In the genomic region with DNA sequence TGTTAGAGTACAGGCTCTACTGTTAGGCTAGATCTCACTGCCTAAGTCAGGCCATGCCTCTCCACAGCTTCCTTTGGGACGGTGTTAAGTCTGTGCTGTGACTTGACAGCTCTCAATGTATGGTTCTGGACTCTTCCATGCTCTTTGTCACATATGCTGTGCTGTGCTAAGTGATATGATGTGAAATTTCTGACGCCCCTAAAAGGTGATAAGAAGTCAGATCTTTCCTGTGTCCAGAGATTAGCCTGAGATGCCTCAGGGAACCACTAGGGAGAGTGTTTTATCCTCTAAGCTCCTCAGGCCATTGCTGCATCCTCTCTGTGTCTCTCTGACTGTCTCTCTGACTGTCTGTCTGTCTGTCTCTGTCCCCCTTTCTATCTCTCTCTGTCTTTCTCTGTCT, we compare ENCODE assay signal across 20 mouse cellular contexts.
DNase-seq lines count a peak whose midpoint lies in the region; ATAC-seq lines count a peak whose summit lies in the region.
"Had no signal": no experiment of that assay in that cellular context is flagged by ENCODE, and none has a peak within 500 bp of the region (broad histone marks: within the 10 kb centered on the region; RNA-seq: fewer than 3 reads in every experiment).

No protein-coding gene starts in this region.

- peaks cover 25% of the 10 kb centered on the region for H3K4me1 ChIP-seq in liver, embryonic 13.5 days (replicated peaks)
- H3K4me1 ChIP-seq: embryonic facial prominence, embryonic 12.5 days; forebrain, embryonic 12.5 days; hindbrain, embryonic 15.5 days had no signal

- H3K4me2 ChIP-seq in liver, embryonic 13.5 days = no peak overlapping the region
- H3K4me2 ChIP-seq: embryonic facial prominence, embryonic 12.5 days; forebrain, embryonic 12.5 days; heart, embryonic 13.5 days; hindbrain, embryonic 15.5 days had no signal

- no peak overlapping the region for H3K4me3 ChIP-seq in liver, embryonic 13.5 days (replicated peaks)
- H3K4me3 ChIP-seq: embryonic facial prominence, embryonic 12.5 days; forebrain, embryonic 12.5 days; heart, embryonic 13.5 days; hindbrain, embryonic 15.5 days had no signal

- peak; percentile 4 for DNase-seq in embryo, embryonic 10.5 days (ENCODE audit: low spot score)
- DNase-seq in embryo, embryonic 10 days (ENCODE audit: low spot score) = no peak
- DNase-seq in c-Kit-positive CD71-positive TER-119-negative erythroid progenitor cells, embryonic 14.5 days (ENCODE audit: low read depth) = peak; percentile 14
- peak; percentile 10 for DNase-seq in liver, embryonic 13.5 days
- DNase-seq in kidney, adult 8-10 months = no peak
- no peak for DNase-seq in kidney, adult 18-20 months
- DNase-seq: adrenal gland, postnatal 10 days; B cell, adult 2 months; cerebellum, adult 18-20 months; cerebellum, postnatal 10 days; gastrocnemius, postnatal 14 days; heart, postnatal 36 days had no signal

- WGBS in liver, embryonic 13.5 days (ENCODE audit: insufficient replicate concordance) = 36% methylated on average over 2 of the region's 2 CpGs

- no peak overlapping the region for H3K27ac ChIP-seq in liver, embryonic 13.5 days
- H3K27ac ChIP-seq: embryonic facial prominence, embryonic 12.5 days; forebrain, embryonic 12.5 days; heart, embryonic 13.5 days; hindbrain, embryonic 15.5 days had no signal

- H3K27me3 ChIP-seq in liver, embryonic 13.5 days = no peaks in the 10 kb centered on the region
- H3K27me3 ChIP-seq: embryonic facial prominence, embryonic 12.5 days; forebrain, embryonic 12.5 days; heart, embryonic 13.5 days; hindbrain, embryonic 15.5 days had no signal

- no peaks in the 10 kb centered on the region for H3K36me3 ChIP-seq in liver, embryonic 13.5 days
- H3K36me3 ChIP-seq: embryonic facial prominence, embryonic 12.5 days; forebrain, embryonic 12.5 days; G1E; heart, embryonic 13.5 days; hindbrain, embryonic 15.5 days had no signal

- no peak overlapping the region for H3K9ac ChIP-seq in liver, embryonic 13.5 days
- H3K9ac ChIP-seq: embryonic facial prominence, embryonic 12.5 days; forebrain, embryonic 12.5 days; heart, embryonic 13.5 days; hindbrain, embryonic 15.5 days had no signal

- H3K9me3 ChIP-seq in liver, embryonic 13.5 days (replicated peaks) = no peaks in the 10 kb centered on the region
- H3K9me3 ChIP-seq: embryonic facial prominence, embryonic 12.5 days; forebrain, embryonic 12.5 days; G1E; heart, embryonic 13.5 days; hindbrain, embryonic 15.5 days had no signal

- peak; percentile 82 for ATAC-seq in liver, embryonic 13.5 days (ENCODE audit: low read depth)
- peak; percentile 47 for ATAC-seq in megakaryocyte-erythroid progenitor cell, adult 5-6 weeks (replicated peaks; ENCODE audit: low FRiP score, low TSS enrichment, poor library complexity, severe bottlenecking)
- ATAC-seq: CD4-positive, CD25-positive, alpha-beta regulatory T cell, adult 4 months; forebrain, embryonic 16.5 days had no signal

Comparison
In these comparisons a context has a peak if more than half of its experiments do, and no peak if none do; other contexts are left out.
1. DNase-seq: peak in embryo, embryonic 10.5 days (single experiment), c-Kit-positive CD71-positive TER-119-negative erythroid progenitor cells, embryonic 14.5 days (single experiment) and liver, embryonic 13.5 days (single experiment); none in embryo, embryonic 10 days (single experiment), kidney, adult 8-10 months (0 of 2) and kidney, adult 18-20 months (single experiment).